Mouse (Mus musculus) cerebellum, postnatal 25 days (tissue): ENCODE measurements around the gene Ranbp17.
"Not testable (repeated sequence)": the region's sequence is repeated elsewhere in the genome, so short reads cannot be mapped to it uniquely, and the experiment has no call there.

Experiments used
- DNase-seq, 2 experiments: peaks; one replicate each; pipeline ENCODE4 v3.0.0; 2021; ENCODE audit warnings: mixed read lengths in 2 of 2

Ranbp17 gene

DNA sequence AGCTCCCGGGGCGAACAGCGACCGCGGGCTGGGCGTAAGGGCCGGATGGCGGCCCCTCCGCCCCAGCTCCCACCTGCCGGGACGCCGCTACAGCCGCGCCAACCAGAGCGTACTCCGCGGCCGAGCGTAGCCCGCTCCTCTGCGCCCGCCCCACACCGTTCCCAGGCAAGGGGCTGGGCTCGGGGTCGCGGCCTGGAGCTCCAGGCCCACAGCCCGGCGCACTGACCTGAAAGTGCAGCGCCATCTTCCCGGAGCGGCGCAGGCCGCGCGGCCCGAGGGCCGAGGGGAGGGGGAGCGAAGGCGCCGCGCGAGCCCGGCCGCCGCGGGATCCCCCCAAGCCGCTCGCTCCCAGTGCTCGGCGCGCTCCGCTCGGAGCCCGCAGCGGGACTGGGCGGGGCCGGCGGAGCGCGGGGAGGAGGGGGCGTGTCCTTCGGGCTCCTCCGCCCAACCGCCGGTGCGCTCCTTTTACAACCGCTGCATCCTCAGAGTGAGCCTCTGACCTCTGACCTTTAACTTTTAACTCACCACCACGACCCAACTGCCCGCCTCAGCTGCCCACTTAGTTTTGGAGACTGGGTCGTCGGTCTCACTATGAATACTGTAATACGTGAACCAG, at the start of gene Ranbp17:
Gene Ranbp17, minus strand, starts transcription at position 371 of the 616 bp plus-strand sequence.
- peak; percentile 70 to 83 for DNase-seq

DNA sequence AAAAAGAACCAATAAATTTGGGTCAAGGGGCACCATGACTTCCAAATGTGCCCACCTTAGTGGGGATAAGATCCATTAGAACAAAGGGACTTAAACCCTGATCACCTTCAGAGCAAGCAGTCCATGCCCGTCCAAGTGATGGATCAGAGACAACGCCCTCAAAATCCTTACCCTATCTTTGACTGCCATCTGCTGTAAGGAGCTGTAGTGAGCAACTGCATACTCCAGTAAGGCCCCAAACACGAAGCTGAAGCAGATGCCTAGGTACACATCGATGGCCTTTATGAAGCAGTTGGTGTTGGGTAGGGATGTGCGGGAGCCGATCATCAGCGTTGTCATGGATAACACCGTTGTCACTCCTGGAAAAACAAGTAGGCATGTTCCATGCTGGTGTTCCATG, 40.6 kb upstream of the Ranbp17 start:
- DNase-seq, result peak; percentile 25 to 47

DNA sequence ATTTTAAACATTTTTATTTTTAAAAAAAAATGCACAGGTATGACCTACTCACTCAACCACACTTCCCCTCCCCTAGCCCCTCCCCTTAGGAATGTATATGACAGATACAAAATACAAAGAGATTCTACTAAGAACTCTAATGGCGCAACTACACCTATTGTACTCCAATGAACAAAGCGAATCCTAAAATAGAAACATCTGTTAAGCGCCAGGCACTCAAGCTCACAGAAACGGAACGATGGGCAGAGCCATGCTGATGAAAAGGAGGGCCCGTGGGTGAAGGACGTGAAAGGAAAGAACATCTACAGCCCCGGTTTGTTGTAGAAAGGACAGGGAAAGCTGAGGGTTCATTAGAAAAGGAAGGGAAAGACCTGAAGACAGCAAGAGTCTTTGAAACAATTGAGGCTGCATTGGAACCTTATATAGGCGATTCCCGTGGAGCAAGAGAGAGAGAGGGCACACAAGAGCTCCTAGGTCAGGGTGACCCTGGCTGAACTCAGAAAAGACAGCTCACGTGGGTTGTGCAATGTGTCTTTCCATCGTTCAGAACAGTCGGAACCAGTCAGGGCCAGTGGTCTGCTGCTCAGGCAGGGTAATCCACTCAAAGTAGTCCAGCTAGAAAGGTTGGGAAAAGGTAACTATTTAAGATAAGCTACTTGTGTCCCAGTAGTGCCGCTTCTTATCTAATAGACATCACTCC, 37.5 kb upstream of the Ranbp17 start:
- DNase-seq, result no peak

DNA sequence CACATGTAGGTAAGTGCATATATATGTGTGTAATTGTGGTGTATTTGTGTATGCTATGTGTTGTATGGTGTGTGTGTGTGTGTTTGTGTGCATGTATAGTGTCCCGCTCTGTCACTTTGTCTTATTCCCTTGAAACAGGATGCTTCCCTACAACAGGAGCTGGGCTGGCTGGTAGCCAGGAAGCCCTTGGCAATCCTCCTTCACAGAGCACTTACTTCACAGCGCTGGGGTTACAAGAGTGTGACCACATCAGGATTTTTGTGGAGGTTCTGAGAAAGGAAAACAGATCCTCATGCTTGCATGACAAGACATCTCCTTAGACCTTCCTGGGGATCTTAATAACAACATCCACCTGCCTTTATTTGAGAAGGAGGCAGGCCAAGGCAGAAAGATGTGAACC, 33.8 kb upstream of the Ranbp17 start:
- DNase-seq, result peak; percentile 19 to 47

DNA sequence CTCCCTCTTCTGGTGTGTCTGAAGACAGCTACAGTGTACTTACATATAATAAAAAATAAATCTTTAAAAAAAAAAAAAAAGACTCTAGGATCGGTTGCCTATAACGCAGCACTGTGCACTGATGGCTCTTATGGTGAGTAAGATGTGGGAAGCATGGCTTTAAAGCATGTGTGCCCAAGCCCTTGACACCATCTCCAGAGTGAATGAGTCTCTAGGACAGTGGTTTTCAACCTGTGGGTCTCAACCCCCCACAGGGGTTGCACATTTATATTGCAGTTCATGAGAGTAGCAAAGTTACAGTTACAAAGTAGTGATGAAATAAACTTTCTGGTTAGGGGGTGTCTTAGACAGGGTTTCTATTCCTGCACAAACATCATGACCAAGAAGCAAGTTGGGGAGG, 31.4 kb upstream of the Ranbp17 start:
- no peak for DNase-seq

DNA sequence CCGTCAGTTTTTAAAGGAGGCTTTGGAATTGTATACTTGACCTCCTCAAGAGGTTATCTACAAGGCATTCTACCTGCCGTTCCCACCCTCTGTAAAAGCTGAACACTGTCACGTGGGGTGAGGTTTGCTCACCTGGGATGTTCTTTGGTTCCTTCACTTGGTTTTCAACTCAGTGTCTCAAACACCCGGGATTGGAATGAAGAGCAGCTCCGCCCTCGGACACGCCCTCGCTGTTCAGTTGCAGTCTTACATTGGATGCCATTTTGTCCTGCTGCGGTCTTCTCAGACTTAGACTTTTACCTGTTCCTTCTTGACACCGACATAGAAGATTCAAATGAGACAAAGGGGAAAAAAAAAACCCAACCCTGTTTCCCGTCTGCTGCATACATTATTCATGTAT, 30.6 kb upstream of the Ranbp17 start:
- DNase-seq, result no peak

DNA sequence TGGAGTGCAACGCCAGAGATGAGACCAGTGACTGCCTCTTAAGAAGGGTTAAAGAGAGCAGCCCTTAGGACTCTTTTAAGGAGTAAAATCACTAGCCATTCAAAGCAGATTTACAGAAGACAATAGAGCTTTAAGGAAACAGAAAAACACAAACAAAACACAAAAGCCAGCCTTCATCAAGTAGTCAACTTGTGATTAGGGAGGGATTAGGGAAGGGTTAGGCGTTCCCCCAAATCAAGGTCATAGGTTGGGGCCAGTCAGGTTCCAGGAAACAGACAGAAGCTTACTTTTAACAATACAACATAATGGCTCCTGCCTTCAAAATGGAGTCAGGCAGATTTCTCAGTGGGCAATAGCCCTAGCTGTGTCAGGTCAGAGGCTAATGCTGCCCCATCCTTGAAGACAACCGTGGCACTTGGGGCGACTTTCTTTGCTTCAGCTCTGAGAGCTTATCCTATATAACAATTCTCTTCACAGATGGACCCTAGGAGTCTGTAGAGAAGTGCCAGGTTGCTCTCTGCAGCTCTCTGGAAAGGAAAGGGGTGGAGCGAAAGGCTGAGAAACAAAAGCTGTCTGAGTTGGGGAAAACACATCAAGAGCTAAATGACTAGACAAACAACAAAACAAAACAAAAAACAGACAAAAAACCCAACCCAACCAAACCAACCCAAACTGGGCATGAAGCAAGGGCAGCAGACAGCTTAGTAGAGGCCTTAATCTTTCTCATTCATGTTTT, 24.0 kb upstream of the Ranbp17 start:
- no peak for DNase-seq

DNA sequence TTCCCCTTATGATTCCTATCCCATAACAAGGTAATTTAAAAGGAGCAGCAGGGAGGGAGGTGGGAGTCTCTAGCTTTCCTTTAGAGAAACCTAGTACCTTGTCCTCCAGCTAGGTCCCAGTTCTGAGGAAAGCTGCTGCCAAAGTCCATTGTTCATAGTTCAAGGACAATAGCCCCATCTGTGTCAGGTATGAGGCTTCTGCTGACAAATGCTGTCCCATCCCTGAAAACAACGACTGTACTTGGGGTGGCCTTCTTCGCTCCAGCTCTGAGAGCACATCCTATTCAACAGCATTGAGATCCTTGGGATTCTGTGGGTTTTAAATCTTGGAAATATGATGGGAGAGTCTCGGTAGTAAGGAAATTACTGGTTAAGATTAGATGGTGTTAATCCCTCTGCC, 23.1 kb upstream of the Ranbp17 start:
- no peak for DNase-seq

DNA sequence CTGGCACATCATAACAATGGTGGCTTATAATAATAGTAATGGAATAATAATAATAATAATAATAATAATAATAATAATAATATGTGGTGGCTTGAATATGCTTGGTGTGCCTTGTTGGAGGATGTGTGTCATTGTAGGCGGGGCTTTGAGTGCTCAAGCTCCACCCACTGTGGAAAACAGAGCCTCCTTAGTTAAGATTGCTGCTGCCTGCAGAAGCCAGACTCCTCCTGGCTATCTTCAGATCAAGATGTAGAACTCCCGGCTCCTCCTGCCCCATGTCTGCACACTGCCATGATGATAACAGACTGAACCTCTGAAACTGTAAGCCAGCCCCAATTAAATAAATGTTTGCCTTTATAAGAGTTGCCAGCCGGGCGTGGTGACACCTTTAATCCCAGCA, 21.0 kb upstream of the Ranbp17 start:
- DNase-seq, result no peak

DNA sequence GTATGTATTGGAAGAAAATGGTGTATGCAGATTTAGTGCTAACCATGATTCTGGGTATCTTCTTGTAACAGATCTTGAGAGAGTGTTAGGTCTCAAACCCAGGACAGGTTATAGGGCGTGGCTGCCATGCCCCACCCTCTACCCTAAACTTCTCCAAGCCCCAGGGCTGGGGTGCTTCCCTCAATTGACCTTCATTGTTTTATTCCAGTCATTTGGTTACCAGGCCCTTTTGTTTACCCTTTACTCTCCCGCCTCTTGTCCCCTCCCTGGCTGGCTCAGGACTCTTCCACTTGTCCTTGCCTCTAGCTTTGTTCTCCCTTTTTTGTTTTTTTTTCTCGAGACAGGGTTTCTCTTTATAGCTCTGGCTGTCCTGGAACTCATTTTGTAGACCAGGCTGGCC, 20.0 kb upstream of the Ranbp17 start:
- DNase-seq, result no peak

DNA sequence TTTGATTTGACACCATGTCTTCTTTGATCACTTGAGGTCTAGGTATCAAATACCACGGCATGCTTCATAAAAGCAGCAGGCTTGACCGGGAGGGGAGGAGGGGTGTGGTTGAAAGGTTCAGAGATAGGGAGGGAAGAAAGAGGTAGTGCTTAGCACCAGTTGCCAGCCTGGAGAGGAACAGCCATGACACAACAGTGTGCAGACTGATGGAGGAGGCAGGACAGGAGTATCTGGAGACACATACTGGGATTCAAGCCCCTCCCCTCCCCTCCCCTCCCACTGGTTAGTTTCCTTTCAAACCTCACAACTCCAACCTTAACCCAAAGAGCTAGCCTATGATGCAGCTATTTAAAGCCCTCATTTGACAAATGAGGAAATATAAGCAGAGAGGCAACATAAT, 16.0 kb upstream of the Ranbp17 start:
- no peak for DNase-seq

DNA sequence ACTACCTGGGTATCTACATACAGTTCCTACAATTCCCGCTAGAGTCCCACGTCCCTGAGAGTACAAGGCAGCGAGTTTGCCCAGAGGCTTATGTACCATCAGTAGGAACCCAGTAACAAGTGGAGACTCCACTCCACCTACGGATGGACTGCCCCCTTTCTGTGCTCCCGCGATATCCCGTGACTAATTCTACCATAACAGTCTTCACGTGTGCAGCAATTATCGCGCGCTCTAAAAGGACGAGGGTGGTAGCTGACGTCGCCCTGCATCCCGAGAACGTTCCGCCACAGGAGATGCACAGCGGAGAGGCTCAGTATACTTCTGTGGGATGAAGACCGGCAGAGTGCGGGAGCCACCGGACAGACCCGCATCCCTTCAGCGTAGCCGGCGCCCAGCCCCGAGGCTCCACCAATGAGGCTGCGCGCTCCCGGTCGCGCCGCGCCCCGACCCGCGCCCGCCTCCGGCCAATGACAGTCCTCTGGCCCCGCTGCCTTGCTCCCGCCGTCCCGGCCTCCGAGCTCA, 631 bp downstream of the Ranbp17 start:
- DNase-seq, result peak; percentile 86 to 88

DNA sequence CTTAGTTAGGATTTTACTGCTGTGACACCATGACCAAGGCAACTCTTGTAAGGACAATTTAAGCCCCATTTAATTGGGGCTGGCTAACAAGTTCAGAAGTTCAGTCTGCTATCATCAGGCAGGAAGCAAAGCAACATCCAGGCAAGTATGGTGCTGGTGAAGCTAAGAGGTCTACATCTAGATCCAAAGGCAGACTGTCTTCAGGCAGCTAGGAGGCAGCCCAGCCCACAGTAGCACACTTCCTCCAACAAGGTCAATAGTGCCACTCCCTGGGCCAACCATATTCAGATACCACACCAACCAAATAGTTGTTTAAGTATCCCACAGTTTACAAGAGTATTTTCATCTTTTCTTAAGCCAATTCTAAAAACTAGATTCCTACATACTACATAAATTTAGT, 4.1 kb downstream of the Ranbp17 start:
- DNase-seq, result no peak

DNA sequence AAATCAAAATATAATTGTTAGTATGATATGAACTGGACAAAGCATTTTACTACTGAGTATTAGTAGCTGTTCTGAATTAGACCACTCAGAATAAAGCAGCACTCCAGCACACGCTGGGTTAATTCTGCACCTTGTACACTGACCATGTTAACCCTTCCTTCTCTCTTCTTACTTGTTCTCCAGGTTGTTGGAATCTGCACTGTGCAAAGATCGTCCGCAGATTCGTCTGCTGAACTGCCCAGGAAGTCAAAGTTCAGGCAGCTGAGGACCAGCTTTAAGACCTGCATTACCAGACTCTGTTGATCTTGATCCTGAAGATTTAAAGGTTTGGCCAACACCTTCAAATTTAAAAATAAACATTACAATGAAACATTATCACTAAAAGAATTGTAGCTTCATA, 27.8 kb downstream of the Ranbp17 start:
- DNase-seq, result no peak

DNA sequence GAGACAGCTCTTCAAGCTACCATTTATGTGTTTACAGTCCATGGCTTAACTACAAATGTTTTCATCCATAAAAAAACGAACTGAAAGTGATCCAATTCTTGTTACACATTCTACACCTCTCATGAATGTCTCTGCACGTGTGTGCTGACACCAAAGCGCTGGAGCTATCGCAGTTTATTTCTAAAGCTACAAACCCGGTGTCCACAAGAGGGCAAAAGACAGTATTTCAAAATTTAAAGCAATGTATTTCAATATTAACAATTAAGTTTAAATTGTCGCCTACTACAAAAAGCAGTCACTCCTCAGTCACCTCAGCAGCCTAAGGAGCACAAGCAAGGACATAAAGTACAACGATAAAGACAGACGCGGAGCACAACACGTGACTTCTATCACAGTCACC, 33.1 kb downstream of the Ranbp17 start:
- no peak for DNase-seq

DNA sequence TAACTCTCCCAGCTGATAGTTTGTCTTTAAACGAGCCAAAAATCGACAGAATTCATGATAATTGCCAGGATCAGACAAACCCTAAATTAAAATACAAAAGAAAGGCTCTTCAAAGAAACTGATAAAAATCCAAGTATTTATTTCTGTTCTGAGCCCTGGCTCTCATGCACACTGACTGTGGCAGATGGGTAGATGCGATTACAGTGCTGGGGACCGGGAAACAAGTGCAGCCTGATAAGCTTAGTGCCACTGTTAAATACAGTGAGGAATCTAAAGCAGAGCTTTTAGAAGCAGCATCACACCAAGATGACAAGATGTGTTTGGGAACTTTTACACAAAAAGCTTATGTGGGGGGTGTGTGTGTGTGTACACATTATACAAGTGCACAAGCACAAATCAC, 34.3 kb downstream of the Ranbp17 start:
- DNase-seq, result no peak

DNA sequence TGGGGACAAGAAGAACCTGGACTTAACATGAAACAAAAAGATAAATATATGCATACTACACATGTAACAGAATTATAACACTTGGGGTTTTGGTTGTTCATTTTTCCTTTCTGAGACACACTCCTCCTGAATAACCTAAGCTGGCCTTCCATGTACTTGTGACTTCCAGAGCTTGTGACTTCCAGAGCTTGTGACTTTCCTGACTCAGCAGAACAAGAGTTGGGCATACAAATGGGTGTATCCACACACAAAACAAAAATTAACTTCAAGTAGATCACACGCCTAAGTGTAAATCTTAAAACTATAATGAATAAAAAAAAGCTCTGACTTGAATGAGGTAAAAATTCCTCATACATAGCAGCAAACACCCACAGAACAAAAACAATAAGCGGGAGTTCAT, 36.9 kb downstream of the Ranbp17 start:
- DNase-seq, result no peak

DNA sequence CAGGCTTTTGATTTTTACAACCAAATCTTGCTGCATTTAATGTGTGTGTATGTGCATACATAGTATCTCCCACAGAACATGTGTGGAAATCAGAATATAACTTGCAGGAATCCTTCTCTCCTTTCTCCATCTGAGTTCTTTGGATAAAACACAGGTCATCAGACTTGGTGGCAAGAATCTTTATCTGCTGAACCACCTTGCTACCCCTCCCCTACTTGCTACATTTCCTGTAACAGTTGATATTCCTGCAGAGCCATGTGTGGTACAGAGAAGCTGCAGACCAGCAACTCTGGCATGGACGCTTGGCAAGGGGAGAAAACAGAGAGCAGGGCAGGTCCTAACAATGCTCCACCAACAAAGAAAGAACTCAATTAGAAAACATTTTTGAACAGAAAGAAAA, 52.4 kb downstream of the Ranbp17 start:
- no peak for DNase-seq

DNA sequence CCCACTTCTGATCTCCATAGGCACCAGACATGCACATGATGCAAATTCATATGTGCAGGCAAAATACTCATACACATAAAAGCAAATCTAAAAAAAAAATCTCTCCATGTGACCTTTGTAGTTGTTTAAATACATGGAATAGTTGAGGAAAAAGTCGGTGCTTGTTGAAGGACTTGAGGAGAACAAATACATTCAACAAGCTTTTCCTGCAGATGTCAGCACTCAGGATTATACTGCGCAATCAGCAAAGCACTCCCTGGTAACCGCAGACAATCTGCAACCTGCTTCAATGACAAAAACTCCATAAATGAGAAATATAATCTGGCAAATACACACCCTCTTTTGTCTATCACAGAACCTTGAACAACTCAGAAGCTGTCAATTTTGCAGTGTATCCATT, 59.5 kb downstream of the Ranbp17 start:
- no peak for DNase-seq

DNA sequence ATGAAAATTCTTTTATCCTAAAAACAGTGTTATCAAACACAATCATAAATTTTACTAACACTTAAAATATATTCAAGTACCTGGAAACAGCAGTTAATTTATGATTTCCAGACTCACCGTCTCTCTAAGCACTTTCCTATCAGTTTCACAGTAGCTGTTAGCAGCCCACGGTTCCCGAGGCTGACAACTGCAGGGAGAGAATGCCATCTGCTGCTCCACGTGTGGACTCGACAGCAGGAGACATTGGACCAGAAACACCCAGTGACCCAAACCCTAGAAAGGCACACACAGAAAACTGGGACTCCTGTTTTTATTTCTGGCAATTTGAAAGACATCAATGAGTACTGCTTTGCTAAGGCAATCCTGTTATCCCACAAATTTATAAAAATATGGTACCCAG, 79.7 kb downstream of the Ranbp17 start:
- peak; percentile 37 to 70 for DNase-seq

DNA sequence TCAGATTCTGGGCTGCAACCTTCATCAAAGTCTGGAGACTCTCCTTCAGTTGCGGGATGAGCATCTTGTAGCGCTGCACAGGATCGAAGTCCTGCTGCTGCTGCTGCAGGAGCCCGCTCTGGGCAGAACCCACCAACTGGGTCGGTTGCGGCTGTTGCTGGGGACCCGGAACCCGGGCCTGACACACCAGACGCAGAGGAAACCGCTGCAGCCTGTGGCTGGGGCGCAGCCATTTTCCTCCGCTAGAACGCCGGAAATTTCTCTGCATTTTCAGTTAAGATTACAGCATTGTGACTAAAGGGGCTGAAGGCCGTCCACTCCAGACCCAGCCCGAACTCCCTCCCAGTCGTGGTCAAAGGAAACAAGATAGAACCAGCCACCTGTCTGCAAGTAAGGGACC, 85.3 kb downstream of the Ranbp17 start:
- not testable (repeated sequence) for DNase-seq

DNA sequence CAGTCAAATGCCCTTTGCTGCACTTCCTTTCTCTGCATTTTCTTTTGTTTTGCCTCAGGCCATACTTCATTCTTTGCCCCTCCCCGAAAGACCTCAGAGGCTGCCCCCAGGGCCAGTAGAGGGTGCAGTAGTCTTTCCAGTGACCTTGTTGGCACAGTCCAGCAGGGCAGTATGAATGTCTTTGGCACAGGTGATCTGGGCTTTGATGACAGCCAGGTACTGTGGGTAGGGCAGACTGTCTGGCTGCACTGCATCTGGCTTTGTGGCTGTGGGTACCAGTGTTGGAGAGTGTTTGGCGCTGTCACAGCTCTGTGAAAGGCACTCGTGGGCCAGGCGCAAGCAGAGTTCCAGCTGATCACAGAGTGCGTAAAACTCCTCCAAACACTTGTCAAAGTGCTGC, 85.8 kb downstream of the Ranbp17 start:
- not testable (repeated sequence) for DNase-seq

DNA sequence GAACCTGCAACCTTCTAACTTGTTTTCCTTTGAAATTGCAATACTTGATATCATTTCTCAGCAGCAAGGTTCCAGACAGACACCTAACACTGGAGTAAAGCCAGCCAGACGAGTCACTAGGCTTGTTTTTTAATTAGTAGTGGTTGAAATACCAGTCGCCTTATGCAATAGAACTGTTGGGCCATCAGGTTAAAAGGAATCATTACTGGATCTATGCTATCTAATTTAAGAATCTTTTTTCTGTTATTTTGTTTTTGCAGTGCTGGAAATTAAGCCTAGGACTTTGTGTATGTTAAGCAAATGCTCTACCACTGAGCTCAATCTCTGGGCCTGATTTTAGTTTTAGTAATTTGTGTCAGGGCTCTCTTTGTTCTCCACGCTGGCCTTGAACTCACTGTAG, 91.3 kb downstream of the Ranbp17 start:
- DNase-seq, result no peak

DNA sequence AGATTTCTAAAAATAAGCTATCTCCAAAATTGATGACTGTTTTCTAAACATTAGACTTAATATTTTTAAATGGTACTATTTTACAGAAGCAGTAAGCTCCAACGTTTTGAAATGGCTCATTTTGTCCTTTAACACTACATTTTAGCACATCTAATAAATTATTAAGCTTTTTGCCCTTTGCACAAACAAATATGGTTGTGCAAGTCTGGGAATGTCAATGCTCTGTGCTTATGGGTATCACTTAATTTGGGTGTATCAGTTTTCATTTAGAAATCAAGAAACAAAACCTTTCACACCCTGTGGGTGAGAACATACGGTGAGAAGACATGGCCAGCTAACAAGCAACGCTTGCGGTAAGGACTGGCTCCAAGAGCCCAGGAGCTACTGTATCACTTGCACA, 108.9 kb downstream of the Ranbp17 start:
- no peak for DNase-seq
